Mouse (Mus musculus) G1E (cell line): ENCODE measurements around the gene H2afy2.

Experiments used
- CTCF ChIP-seq: IDR thresholded peaks from 2 replicates; pipeline ENCODE4 v1.5.1; 2012; ENCODE audit warnings: low read depth, low read length, inconsistent platforms, mixed read lengths
- GATA1 ChIP-seq: IDR thresholded peaks from 2 replicates; pipeline ENCODE4 v1.6.1; 2012; ENCODE audit warnings: borderline replicate concordance, low read length, inconsistent platforms, mixed read lengths
- TAL1 ChIP-seq: conservative IDR thresholded peaks from 2 replicates; pipeline ENCODE4 v1.6.1; 2012; ENCODE audit warnings: low read depth, low read length, inconsistent platforms, mixed read lengths

DNA sequence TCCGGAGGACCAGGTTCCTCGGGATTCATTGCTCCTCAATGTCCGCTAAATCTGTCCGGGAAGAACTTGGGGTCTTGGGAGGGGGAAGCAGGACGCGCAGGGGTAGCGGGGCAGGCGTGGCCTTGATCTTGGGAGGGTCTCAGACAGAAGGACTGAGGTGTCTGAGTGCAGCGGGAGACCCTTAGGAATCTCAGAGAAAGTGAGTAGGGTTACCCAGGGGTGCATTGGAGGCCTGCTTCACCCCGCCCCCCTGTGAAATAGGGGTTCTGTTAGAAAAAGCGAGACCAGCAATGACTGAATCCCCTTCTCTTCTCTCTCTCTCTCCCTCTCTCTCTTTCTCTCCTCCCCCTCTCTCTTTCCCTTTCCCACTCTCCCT lies 68.5 kb downstream of the H2afy2 start:
- TF ChIP-seq CTCF (no peak), TAL1 (no peak), GATA1 (no peak)
